In genomic region chr1:131050617-131051016, GRCm38 (mm10) we compare ENCODE assay signal across 37 mouse cellular contexts. TPM values are rescaled to one million over a fixed set of nuclear protein-coding genes. Genes with fewer than 3 reads are reported as not detected.
DNase-seq lines count a peak whose midpoint lies in the region; ATAC-seq and TF ChIP-seq lines count a peak whose summit lies in the region.
"Had no signal": no experiment of that assay in that cellular context is flagged by ENCODE, and none has a peak within 500 bp of the region (broad histone marks: within the 10 kb centered on the region; RNA-seq: fewer than 3 reads in every experiment).

No protein-coding gene starts in this region.

- no peak for ATAC-seq in kidney, postnatal 0 days (replicated peaks; ENCODE audit: low FRiP score, low read depth)
- ATAC-seq in lung, postnatal 0 days: no peak
- ATAC-seq in megakaryocyte-erythroid progenitor cell, adult 5-6 weeks (replicated peaks; ENCODE audit: low FRiP score, low TSS enrichment, poor library complexity, severe bottlenecking): 0 out of 2 replicates have a peak, but pooled peaks have one; percentile 9

- H3K27ac ChIP-seq in kidney, postnatal 0 days: no peak overlapping the region
- no peak overlapping the region for H3K27ac ChIP-seq in lung, postnatal 0 days (ENCODE audit: low read length)
- H3K27ac ChIP-seq: hindbrain, embryonic 13.5 days; layer of hippocampus, adult 2 months; left cerebral cortex, adult 2 months; liver, embryonic 15.5 days; stomach, embryonic 15.5 days had no signal

- H3K27me3 ChIP-seq in kidney, postnatal 0 days (ENCODE audit: insufficient read depth, low read length): no peaks in the 10 kb centered on the region
- no peaks in the 10 kb centered on the region for H3K27me3 ChIP-seq in lung, postnatal 0 days (replicated peaks; ENCODE audit: insufficient read depth, low read length)
- H3K27me3 ChIP-seq: hindbrain, embryonic 13.5 days; liver, embryonic 15.5 days; stomach, embryonic 15.5 days had no signal

- peak; percentile 25; the same call in 1 of the 2 replicates for TF ChIP-seq CTCF in kidney, postnatal 0 days (IDR thresholded peaks at IDR 0.05; ENCODE audit: low read depth)
- peak; percentile 34 for TF ChIP-seq CTCF in lung, postnatal 0 days (IDR thresholded peaks at IDR 0.05)

- H3K36me3 ChIP-seq in kidney, postnatal 0 days (ENCODE audit: insufficient read depth, low read length): peaks cover 31% of the 10 kb centered on the region; the same call in 1 of the 2 replicates
- peaks cover 15% of the 10 kb centered on the region for H3K36me3 ChIP-seq in lung, postnatal 0 days (ENCODE audit: insufficient read depth, low read length)

- no peak overlapping the region for H3K9ac ChIP-seq in kidney, postnatal 0 days (ENCODE audit: low read depth, low read length)
- H3K9ac ChIP-seq in lung, postnatal 0 days (replicated peaks; ENCODE audit: low read depth): no peak overlapping the region
- H3K9ac ChIP-seq: hindbrain, embryonic 13.5 days; liver, embryonic 15.5 days; stomach, embryonic 15.5 days had no signal

- H3K4me2 ChIP-seq in kidney, postnatal 0 days (ENCODE audit: low read length): no peak overlapping the region
- no peak overlapping the region for H3K4me2 ChIP-seq in lung, postnatal 0 days (replicated peaks; ENCODE audit: low read depth, low read length)
- H3K4me2 ChIP-seq: heart, embryonic 11.5 days; hindbrain, embryonic 13.5 days; liver, embryonic 15.5 days; stomach, embryonic 15.5 days had no signal

- TF ChIP-seq EP300 in lung, postnatal 0 days (IDR thresholded peaks at IDR 0.05): no peak

- H3K9me3 ChIP-seq in kidney, postnatal 0 days (replicated peaks; ENCODE audit: low read length): no peaks in the 10 kb centered on the region
- H3K9me3 ChIP-seq in lung, postnatal 0 days (ENCODE audit: low read length): no peaks in the 10 kb centered on the region
- H3K9me3 ChIP-seq: hindbrain, embryonic 13.5 days; liver, embryonic 15.5 days; midbrain, embryonic 10.5 days; stomach, embryonic 15.5 days had no signal

- 80% methylated on average over 5 of the region's 5 CpGs for WGBS in kidney, postnatal 0 days
- WGBS in lung, postnatal 0 days: 72% methylated on average over 5 of the region's 5 CpGs

- H3K4me1 ChIP-seq in kidney, postnatal 0 days (replicated peaks; ENCODE audit: insufficient read depth, low read length): no peaks in the 10 kb centered on the region
- H3K4me1 ChIP-seq in lung, postnatal 0 days (ENCODE audit: insufficient read depth, low read depth, low read length): no peaks in the 10 kb centered on the region

- H3K4me3 ChIP-seq in kidney, postnatal 0 days (replicated peaks; ENCODE audit: low read depth, low read length): no peak overlapping the region
- no peak overlapping the region for H3K4me3 ChIP-seq in lung, postnatal 0 days (ENCODE audit: low read depth, low read length)
- H3K4me3 ChIP-seq: erythroblast, embryonic 14.5 days; hindbrain, embryonic 13.5 days; layer of hippocampus, adult 2 months; left cerebral cortex, adult 2 months; liver, embryonic 15.5 days; midbrain, embryonic 10.5 days; stomach, embryonic 15.5 days had no signal

- peak; percentile 4 to 41 for DNase-seq in adrenal gland, adult (ENCODE audit: inconsistent age in 2 of 2, low spot score in 1 of 2)
- DNase-seq in adrenal gland, postnatal 4 days (ENCODE audit: low spot score in 2 of 2): no peak
- no peak for DNase-seq in kidney, postnatal 0 days (ENCODE audit: low spot score)
- no peak for DNase-seq in kidney, postnatal 25 days
- no peak for DNase-seq in lung, postnatal 0 days (ENCODE audit: low spot score)
- no peak for DNase-seq in lung, postnatal 14 days
- DNase-seq in right cerebral cortex, adult 18-20 months: no peak
- DNase-seq: adrenal gland, postnatal 25 days; cerebellum, adult 18-20 months; gastrocnemius, postnatal 14 days; heart, postnatal 4 days; kidney, adult 9 months; kidney, postnatal 14 days; right cerebral cortex, postnatal 14 days; thymus, adult 18-20 months; thymus, postnatal 25 days had no signal

RNA-seq across cellular contexts. Expression of gene Il10, which starts 31.0 kb away (rescaled TPM):
- total RNA-seq in adrenal gland, postnatal 4 days (2021): not detected
- 0.14 TPM in 1 of 2 replicates, not detected in the other for polyA plus RNA-seq in kidney, postnatal 0 days (2015; fragmentation: Nextera tagmentation; extraction: Ambion mirVana)
- not detected in 2 replicates for polyA plus RNA-seq in lung, postnatal 0 days (2015; fragmentation: Nextera tagmentation; extraction: Ambion mirVana)
- total RNA-seq in megakaryocyte-erythroid progenitor cell, adult 5-6 weeks (2014; fragmentation: Nextera tagmentation): not detected in 2 replicates
- total RNA-seq in megakaryocyte-erythroid progenitor cell, adult 5-6 weeks (2017): not detected in 2 replicates
- total RNA-seq: adrenal gland, adult 18-20 months; adrenal gland, postnatal 25 days; gastrocnemius, postnatal 14 days; heart, adult 18-20 months; heart, postnatal 4 days; layer of hippocampus, adult 2 months; layer of hippocampus, postnatal 14 days; left cerebral cortex, adult 2 months; left cerebral cortex, postnatal 25 days; monocyte, adult 5-6 weeks had no signal
- polyA plus RNA-seq: brain, embryonic 14.5 days; cortical plate, adult 2 months; embryonic facial prominence, embryonic 14.5 days; erythroblast, embryonic 14.5 days; forebrain, embryonic 11.5 days; heart, embryonic 11.5 days; hindbrain, embryonic 13.5 days; intestine, embryonic 14.5 days; liver, embryonic 15.5 days; lung, embryonic 16.5 days; midbrain, embryonic 10.5 days; neural tube, embryonic 14.5 days; stomach, embryonic 15.5 days had no signal

RNA-seq across cellular contexts. Expression of gene Mapkapk2, which starts 47.0 kb away (rescaled TPM):
- total RNA-seq in adrenal gland, postnatal 4 days (2021): 100 to 1,000 TPM; 152 to 160 TPM
- polyA plus RNA-seq in kidney, postnatal 0 days (2015; fragmentation: Nextera tagmentation; extraction: Ambion mirVana): 50.1 and 55.9 TPM in 2 replicates
- 62.4 and 65.0 TPM in 2 replicates for polyA plus RNA-seq in lung, postnatal 0 days (2015; fragmentation: Nextera tagmentation; extraction: Ambion mirVana)
- total RNA-seq in megakaryocyte-erythroid progenitor cell, adult 5-6 weeks (2014; fragmentation: Nextera tagmentation): 43.1 and 46.2 TPM in 2 replicates
- 37.1 and 42.6 TPM in 2 replicates for total RNA-seq in megakaryocyte-erythroid progenitor cell, adult 5-6 weeks (2017)

Comparison
In these comparisons a context has a peak if more than half of its experiments do, and no peak if none do; other contexts are left out.
1. DNase-seq: peak in adrenal gland, adult (2 of 2); none in adrenal gland, postnatal 4 days (0 of 2), kidney, postnatal 0 days (single experiment), kidney, postnatal 25 days (0 of 2), lung, postnatal 0 days (single experiment), lung, postnatal 14 days (single experiment) and right cerebral cortex, adult 18-20 months (single experiment).